Mouse (Mus musculus) 416B (cell line): ENCODE measurements around the gene Atp13a3.

Experiments
- DNase-seq: peaks from one replicate; pipeline ENCODE4 v3.0.0; 2011; ENCODE audit warnings: low read depth

Gene Atp13a3

DNA sequence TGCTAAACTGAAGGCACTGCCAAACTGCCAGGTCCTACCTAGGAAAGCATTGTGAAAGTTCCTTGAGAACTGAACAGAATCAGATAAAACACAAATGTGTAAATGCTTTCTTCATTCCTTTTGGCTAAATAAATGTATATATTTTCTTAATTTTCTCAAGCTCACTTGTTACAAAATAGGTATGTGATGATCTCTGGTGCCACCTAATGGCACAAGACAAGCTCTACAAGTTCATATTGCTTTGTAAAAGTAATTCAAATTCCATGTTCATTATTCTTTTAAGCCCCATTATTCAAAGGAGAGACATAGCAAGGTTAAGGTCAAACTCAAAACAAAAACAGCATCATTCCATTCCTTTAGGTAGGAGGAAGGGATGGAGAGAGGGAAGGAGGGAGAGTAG lies 91.5 kb downstream of the Atp13a3 start:
- peak; percentile 74 for DNase-seq

DNA sequence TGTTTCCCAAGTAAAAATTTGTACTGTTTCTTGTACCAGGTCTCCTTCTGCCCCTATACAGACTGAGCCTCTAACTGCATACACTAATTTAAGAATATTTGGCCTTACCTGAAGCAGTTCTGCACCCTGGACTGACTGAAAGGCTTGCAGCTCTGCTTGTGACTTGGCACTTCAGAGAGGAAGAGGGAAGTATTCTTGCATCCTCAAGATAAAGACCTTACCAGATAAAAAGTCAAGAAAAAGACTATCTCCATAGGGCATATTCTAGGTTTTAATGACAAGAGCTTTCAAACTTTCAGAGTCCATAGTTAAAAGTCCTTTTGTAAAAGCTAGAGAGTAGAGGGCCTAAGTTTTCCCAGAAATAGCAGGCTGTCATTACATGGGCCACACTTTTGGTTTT lies 95.1 kb downstream of the Atp13a3 start, which contains the start of gene Gp5:
Gp5 (minus strand) TSS at position 133 of the 400 bp plus-strand sequence.
- peak; percentile 73 for DNase-seq

DNA sequence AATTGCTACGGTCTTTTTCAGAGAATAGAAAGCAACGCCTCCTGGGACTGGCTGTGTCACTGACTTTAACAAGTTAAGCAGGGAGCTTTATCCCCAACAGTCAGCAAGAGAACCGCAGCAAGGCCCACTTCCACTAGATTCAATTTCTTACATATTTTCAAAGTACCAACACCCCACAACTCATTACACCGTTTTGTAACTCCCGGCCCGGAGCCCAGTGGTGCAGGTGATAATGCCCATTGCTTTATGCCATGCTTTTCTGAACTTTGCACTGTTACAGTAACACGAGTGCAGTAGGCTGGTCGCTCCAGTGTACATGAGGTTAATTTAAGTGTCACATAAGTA lies 95.6 kb downstream of the Atp13a3 start:
- no peak for DNase-seq

DNA sequence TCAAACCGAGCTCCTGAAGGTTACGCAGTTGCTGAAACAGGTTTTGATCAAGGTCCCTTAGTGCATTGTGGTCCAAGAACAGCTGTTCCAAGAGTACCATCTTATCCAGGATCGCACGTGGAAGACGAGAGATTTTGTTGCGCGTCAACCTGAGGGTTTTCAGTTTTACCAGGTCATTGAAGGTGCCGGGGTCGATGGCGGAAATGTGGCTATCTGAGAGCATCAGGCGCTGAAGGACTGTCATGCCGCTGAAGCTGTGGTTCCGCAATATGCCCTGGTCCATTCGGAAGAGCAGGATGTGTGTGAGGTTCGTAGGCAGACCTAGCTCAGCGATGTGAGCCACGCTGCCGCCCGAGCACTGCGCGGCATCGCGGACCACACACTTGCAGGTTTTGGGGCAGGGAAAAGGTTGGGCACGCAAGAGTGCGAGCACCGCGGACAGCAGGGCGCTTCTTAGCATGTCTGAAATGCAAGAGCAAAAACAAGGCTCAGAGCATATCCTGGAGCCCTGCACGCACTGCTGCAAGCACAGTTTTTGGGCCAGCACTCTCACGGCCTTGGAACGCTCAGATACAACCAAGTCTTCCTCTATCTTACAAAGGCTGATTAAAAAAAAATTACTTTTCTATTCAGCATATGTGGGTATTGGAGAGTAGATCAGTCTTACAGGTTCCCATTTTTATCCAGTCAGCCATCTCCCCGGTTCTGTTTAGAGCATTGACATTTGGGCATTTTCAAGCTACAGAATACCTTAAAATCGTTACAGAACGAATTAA lies 96.2 kb downstream of the Atp13a3 start:
- DNase-seq: no peak

DNA sequence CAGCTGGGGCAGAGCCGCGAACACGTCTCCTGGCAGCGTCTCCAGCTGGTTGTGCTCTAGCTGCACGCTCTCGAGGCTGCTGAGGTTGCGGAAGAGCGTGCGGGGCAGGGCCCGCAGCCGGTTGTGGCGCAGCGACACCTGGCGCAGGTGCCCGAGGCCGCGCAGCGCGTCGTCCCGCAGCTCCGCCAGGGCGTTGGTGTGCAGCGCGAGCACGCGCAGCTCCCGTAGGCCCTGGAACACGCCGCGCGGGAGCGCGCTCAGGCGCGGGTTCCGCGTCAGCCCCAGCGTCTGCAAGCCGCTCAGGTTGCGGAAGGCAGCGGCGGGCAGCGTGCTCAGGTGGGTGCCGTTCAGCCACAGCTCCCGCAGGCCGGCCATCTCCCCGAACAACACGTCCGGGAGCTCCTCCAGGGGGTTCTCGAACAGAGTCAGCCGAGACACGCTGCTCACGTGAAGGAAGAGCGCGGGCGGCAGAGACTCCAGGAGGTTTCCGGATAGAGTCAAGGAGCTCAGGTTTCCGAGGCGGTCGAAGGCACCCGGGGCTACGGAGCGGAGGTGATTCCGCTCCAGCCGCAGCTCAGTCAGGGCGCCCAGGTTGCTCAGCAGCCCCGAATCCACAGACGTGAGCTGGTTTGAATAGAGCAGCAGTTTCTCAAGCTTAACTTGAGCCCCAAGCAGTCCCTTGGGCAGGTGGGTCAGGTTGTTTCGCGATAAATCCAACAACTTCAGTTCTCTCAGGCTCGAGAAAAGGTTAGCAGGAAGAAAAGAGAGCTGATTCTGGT lies 97.0 kb downstream of the Atp13a3 start:
- DNase-seq: no peak

DNA sequence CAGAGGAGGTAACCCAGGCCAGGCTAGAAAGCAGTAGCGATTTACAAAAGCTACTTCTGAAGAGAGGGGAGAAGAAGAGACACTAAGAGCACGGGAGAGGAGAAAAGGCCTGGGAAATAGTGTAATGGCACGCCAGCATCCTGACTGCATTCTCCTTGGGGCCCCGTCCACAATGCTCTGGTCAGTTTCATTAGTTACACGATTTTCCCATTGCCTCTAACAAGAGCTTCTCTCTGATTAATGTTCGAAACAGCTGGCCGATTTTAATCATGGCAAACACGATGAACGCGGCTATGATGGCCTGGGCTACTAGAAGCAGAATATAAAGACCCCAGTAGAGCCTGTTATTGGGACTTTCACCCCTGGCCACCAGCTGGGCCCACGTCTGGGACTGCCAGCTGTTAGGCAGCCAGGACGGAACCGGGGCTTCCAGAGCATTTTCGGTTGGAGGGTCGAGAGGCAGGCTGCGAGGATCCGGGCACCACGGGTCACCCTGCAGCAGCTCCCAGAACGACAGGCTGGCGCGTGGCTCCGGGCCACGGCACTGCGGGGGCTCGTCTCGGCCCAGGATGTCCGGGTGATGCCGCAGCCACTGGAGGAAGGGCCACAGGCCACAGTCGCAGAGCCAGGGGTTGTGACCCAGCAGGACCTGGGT lies 97.7 kb downstream of the Atp13a3 start:
- DNase-seq: no peak

DNA sequence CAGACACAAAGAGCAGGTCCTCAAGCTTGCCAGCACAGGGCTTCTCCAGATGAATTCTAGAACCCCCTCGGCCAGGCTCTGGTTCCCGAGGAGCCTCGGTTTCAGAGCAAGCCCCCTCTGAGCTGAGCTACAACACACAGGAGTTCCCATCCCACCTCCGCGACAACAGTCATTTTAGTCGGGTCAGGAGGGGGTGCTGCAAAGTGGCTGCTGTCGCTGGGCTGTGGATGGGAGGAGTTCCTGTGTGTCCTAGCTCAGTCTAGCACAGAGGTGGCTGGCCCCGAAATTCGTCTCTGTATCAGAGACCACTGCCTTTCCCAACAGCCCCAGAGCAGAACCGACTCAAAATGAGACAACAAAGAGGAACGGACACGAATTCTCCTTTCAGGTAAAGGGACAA lies 98.5 kb downstream of the Atp13a3 start:
- no peak for DNase-seq

DNA sequence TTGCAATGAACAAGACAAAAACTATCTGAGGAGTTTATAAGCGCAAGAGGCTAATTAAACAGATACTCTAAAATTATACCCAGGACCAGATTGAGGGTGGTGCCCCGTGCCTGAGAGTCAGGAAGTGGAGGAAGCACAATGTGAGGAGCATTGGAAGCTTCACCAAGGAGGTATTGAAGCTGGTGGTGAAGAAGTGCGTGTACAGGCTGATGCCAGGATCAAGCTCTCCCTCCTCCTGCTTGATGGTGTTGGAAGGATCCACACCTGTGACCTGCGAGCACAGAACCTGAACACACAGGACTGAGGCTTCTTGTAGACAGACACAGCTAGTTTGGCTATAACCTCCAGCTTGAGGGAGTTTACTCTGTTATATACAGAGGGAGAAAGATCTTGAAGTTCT lies 99.7 kb downstream of the Atp13a3 start:
- DNase-seq: no peak

DNA sequence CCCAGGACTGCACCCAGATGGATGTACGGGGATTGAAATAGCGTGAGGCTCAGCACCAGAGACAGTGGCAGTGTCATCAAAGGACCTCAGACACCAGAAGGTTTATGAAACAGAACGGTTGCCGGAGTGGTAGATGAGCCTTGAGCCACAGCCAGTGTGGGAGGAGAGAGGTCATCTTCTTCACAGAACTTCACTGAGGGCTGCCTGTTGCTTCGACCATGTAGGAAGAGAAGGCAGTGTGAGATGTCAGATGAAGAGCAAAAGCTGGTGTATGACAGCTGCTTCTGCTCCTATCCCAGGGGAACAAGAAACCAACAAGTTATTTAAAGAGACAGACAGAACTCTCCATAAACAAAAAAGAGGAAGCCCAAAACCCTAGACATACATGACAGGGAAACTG lies 101.5 kb downstream of the Atp13a3 start:
- no peak for DNase-seq

DNA sequence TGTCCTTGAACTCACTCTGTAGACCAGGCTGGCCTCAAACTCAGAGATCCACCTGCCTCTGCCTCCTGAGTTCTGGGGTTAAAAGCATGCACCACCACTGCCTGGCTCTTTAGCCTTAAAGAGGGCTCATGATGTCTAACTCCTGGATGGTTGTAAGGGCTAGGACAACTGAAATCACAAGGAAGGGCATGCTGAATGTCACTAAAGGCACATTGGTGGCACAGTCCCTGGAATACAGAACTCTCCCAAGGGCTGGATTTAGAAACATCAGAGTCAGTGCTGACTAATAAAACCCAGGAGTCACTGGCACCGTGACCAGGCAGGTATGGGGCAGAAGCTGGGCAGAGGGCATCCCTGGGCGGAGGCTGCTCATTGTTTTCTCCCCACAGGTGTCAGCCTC lies 102.4 kb downstream of the Atp13a3 start:
- no peak for DNase-seq

DNA sequence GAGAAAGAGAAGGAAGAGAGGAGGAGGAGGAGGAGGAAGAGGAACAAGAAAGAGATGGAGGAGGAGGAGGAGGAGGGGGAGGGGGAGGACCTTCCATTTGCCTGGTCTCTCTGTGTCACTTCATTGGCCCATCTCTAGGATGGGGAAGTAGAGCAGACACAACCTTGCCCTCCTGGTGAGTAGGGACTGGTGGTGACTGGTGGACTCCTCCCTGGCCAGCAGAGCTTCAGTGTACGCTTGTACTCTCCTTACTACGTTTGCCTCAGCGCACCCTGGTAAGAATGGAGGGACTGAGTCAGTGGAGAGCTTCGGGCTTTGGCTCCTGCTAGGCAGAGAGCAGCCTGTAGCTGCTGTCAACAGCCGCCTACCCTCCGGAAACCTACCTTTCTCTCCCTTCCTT lies 103.1 kb downstream of the Atp13a3 start:
- DNase-seq: no peak

DNA sequence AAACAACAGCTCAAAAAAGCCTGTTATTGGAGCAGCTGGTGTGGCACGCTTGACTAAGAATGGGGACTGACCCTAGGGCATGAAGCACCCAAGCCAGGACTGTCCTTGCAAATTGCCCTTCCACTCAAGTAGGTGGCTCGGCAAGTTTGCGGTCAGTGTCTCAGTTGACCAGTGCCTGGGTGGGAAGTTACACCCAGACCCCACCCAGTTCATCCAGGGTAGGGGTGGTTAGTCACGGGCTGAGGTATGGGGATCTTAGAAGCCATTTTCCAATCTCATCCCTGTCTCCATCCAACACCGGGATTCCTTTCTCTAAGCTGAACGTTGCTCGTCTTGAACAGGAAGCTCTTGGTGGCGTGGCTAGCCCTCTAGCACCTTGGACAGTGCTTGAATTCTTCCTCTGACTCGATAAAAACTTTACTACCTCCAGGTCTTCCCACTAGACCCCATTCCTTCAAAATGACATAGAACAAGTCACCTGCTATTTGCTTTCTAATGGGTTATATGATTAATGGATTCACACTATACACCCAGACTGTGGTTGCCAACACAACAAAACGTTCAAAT lies 106.0 kb downstream of the Atp13a3 start:
- DNase-seq: peak; percentile 32

DNA sequence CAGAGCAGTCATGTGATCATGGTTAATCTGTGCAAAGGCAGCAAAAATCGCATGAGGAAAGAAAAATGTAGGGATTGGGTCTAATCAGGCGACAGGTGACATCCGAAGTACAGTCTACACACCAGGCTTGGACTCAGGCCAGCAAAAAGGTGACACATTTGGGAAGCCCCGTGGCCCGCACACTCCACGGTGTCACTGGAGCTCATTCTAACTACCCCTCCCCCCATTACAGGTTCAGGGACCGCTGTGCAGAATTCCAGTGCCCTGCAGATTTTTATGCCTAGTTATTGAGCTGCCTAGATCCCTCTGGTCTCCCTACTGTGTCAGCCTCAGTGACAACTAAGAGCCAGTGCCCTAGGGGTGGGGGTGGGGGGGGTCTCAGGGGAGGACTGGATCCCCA lies 108.3 kb downstream of the Atp13a3 start:
- DNase-seq: no peak

DNA sequence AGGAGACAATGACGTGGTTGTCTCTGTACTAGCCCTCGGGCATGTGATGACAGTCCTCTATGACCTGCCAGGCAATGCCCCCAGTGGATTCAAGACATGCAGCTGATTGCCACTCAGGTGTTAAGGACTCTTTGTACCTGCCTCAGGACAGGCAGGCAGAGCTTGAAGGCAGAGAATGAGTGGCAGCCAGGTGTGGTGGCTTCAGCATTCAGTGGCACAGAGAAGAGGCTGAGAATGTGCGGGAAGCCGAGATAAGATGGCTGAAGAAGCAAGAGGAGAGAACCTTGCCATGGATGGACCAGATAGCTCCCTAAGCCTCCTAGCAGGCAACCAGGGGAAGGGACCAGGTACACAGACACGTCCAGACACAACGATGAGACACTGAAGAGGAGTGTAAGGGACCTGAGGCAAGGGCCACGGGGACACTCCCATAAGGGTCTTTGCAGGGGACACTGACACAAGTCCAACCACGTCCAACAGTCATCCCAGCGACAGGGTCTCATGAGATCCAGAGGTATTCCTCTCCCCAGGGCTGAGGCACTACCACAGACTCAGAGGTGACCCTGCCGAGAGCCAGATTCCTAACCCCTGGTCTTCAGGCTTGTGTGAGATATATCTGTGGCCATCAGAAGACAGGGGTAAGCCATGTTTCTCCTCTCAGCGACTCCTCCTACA lies 109.0 kb downstream of the Atp13a3 start:
- no peak for DNase-seq

DNA sequence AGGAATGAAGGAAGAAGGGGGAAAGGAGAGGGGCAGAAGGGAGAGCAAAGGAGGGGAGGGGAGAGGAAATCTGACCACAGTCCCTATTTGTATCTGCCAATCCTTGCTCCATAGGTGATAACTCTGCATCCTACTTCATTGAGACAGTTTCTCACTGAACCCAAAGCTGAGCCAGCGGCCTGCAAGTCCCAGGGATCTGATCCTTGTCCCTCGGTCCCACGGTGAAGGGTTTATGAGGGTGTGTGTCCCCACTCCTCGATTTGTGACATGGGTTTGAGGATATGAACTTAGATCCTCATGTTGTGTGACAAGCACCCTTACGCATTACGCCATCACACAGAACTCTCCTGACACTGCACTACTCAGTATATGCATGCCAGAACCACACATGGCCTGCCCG lies 110.7 kb downstream of the Atp13a3 start:
- DNase-seq: no peak

DNA sequence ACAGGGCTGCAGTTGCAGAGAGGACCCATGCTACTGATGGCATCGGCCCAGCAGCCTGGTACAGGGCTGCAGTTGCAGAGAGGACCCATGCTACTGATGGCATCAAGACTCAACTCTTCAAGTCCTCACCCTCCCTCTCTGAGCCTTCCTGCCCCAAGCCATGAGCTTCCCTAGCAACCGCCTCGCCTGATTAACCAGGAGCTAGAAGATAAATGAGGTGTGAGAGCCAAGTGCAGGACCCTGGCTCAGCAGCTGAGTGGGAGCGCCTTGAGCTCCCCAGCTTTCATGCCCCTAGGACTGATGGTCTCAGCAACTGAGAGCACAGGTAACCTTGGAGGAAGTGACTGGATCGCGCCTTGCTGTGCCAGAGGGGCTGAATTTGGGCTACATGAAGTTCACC lies 115.3 kb downstream of the Atp13a3 start:
- no peak for DNase-seq

DNA sequence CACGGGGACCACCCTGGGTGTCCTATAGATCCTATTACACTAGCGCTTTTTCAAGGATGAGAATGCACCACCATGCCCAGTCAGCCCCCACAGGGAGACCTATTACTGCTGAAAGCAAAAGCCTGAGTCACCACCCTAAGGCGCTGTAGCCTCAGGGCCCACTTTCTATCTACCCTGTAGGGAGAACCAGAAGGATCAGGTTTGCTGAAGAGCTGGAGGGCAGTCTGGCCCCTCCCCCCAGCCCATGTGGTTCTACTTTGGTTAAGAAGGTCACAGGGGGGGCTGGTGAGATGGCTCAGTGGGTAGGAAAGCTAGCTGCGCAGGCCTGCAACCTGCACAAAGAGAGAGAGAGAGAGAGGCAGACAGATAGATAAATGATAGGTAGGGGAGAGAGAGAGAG lies 120.1 kb downstream of the Atp13a3 start:
- no peak for DNase-seq

DNA sequence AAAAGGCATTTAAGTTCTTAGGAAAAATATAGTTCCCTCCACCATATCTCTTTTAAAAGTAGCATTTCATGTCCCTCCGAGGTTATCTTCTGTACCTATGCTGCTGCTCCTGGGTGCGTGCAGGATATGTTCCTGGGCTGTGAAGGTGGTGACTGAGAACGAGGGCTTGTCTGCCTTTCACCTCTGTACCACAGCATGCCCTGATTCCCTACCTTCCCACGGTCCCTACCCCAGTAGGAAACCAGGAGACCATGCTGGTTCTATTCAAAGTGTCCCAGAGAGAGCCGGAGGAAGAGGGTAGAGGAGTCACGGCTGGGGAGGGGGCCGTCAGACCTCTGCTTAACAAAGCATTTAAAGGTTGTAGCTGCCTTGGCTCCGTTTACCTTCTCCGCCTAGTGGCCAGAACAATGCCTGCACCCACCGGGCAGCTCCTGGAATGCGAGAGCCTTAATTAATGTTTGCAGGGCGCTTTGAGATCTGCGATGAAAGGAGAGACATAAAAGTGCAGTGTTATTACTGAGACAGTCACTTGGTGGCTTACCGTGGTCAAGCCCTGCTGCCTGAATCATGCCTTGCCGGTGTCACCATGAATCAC lies 121.9 kb downstream of the Atp13a3 start:
- DNase-seq: peak; percentile 34

DNA sequence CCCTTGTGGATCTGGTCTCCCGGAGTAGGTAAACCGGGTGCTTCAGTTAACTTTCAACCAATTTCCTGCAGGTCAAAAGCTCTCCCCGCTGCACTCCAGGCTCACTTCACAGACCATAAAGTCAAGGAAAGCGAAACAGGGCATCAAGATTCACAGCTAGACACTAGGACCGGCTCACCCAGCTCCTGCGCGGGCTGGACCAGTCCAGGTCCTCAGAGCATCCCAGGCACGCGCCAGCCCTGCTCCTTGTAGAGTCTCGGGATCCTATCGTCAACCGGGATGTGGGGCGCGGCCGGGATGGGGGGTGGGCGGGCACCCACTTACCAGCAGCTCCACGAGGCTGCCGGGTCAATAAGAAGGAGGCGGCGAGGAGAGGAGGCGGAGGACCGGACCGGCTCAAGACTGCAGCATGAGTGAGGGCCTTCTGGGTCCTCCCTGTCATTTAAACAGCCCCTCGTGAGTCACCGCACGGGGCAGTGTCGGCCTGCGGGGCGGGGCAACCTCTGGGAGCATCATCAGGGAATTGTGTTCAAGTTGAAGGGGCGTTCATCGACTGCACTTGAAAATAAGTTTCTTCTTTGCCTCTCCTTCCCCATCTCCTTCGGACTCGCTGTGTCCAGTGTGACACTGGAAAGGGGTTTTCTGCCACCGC lies 122.8 kb downstream of the Atp13a3 start, which contains the start of gene Lrrc15:
Lrrc15 (minus strand) TSS at position 413 of the 652 bp plus-strand sequence.
- DNase-seq: no peak

DNA sequence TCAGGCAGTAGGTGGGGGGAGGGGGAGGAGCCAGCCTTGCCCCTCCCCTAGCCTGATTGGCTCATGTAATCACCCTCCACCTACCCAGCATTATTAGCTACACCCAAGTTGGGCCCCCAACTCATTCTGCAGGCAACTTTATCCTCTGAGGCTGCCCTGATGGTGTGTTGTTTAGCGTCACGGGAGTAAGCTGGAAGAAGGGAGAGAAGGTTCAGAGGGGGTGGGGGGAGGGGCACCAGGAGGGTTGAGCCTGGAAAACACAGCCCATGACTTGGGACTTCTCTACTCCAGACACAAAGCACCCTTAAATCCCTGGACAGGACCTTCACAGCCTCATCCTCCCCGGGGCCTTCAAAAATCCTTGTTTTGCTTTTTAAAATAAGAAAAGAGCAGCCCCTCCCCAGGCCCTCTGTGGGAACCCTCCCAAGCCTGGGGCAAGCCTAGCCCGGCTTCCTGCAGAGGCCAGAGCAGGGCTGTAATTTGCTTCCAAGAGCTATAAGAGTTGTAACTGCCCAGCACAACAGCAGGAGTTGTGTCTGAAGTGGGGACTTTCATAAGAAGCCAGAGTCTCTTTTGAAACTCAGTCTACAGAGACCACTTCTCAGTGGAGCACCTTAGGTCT lies 125.0 kb downstream of the Atp13a3 start:
- no peak for DNase-seq

DNA sequence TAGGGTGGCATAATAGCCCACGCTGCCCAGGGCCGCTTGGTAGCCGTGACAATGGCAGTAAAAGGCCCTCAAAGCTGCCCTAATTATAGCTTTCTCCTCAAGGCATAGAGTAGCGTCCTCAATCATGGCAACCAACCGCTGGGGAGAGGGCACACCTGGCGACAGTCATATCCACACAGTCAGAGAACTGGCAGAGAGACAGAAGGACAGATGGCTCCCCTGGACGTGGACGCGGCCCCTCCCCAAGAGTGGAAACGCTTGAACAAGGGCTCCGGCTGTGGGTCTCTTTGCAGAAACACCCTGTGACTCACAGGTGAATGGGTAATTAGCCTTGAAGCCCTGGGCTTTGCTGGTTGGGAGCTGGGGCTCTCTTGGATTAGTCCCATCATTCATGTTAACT lies 127.4 kb downstream of the Atp13a3 start:
- DNase-seq: no peak
